Mouse (Mus musculus) heart, adult 2 months (tissue): ENCODE measurements around the gene Enkur. TPM values are rescaled to one million over a fixed set of nuclear protein-coding genes. Genes with fewer than 3 reads are reported as not detected.

ENCODE experiments used
- DNase-seq, 2 experiments: peaks; one replicate each; pipeline ENCODE4 v3.0.0; 2021
- H3K27ac ChIP-seq: fragments of 200-600 bp; 2 replicates; pipeline ENCODE4 v1.8.1; 2022
- H3K27me3 ChIP-seq: fragments of 200-500 bp; 2 replicates; pipeline ENCODE4 v1.6.1; 2012; ENCODE audit warnings: mild to moderate bottlenecking, low read length, inconsistent platforms, mixed read lengths; ENCODE audit not compliant: control insufficient read depth, insufficient read depth
- H3K36me3 ChIP-seq: fragments of 200-500 bp; 2 replicates; pipeline ENCODE4 v1.6.1; 2012; ENCODE audit warnings: low read length, inconsistent platforms; ENCODE audit not compliant: control insufficient read depth, insufficient read depth
- H3K4me1 ChIP-seq: fragments of 200-500 bp; 2 replicates; pipeline ENCODE4 v1.6.1; 2011; ENCODE audit warnings: low read length; ENCODE audit not compliant: control insufficient read depth, insufficient read depth
- H3K4me3 ChIP-seq: fragments of 200-600 bp; 2 replicates; pipeline ENCODE4 v1.8.1; 2022
- H3K79me2 ChIP-seq: fragments of 200-500 bp; replicated peaks from 2 replicates; pipeline ENCODE4 v1.6.1; 2012; ENCODE audit warnings: mild to moderate bottlenecking, inconsistent platforms, low read length, moderate library complexity, mixed read lengths; ENCODE audit not compliant: control insufficient read depth, insufficient read depth
- H3K9ac ChIP-seq: fragments of 200-500 bp; 2 replicates; pipeline ENCODE4 v1.6.1; 2012; ENCODE audit warnings: low read depth, mild to moderate bottlenecking, control low read depth, inconsistent platforms, low read length, mixed read lengths
- CTCF ChIP-seq: fragments of 200-600 bp; IDR thresholded peaks from 2 replicates; pipeline ENCODE4 v1.8.1; 2022; ENCODE audit warnings: antibody characterized with exemption, mild to moderate bottlenecking, moderate library complexity
- EP300 ChIP-seq: fragments of 200-500 bp; IDR thresholded peaks from 2 replicates; pipeline ENCODE4 v1.6.1; 2011; ENCODE audit warnings: low read depth, low read length, control low read depth; ENCODE audit not compliant: insufficient read depth
- POLR2A ChIP-seq: fragments of 200-500 bp; IDR thresholded peaks from 2 replicates; pipeline ENCODE4 v1.6.1; 2011; ENCODE audit warnings: mild to moderate bottlenecking, low read depth, low read length, control low read depth; ENCODE audit not compliant: insufficient read depth
- WGBS: fragments of 180-500 bp; shearing (Covaris S2); methylation state at CpG from one replicate; pipeline ENCODE4 v1.1.7; 2018; 5-methylcytosine and 5-hydroxymethylcytosine counted together
- intact Hi-C: fragments of 180-260 bp; cut with DNase I; formaldehyde crosslinking; loops from one replicate; pipeline ENCODE4 v1.15.1; 2025
- polyA plus RNA-seq: library from polyadenylated mRNA; depleted of rRNA; stranded (reverse); fragments of >200 nt; gene quantifications from 2 replicates; pipeline ENCODE4 v1.2.3, GENCODE M21; 2012
- total RNA-seq, 2 experiments: library from RNA; stranded (reverse); gene quantifications; 2 replicates each; pipeline ENCODE4 v1.2.3; 2021

Enkur gene
- total and polyA plus RNA-seq, 3 experiments, result 0.23 to 1.5 (median 1.1) TPM

DNA sequence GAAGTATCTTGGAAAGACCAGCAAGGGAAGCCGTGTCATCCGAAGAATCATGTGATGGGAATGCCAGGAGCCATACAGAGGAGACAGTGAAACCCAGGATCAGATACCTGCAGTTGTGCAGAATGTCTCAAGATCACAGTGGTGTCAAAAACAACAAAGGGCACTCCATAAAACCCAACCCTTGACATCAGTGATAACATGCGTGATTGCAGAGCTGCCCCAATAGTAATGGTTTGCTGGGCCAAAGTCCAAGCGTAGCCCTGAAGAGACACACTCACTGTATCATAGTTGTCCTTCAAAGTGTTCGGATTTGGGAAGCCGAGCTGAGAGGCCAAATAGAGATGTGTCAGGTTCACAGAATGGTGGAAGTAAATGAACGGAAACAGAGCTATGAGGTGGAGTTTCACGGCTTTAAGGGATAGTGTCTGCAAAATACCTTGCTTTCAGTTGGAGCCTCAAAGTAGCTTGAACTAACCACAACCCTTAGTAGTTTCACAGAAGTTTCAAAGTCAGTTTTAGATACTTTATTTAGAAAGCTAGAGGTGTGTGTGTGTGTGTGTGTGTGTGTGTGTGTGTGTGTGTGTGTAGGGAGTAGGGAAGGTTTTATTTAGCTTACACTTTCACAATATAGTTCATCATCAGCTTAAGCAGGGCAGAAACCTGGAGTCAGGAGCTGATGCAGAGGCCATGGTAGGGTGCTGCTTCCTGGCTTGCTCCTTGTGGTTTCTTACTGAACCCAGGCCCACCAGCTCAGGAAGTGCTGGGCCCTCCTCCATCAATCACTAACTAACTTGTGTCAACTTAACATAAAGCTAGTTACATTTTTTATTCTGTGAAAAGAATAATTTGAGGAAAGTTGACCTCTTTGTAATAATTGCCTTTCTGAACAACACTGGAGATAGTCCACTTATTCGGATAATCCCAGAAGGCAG is 17.6 kb upstream of the Enkur start:
- H3K27ac ChIP-seq, result no peak overlapping the region
- H3K4me3 ChIP-seq, result no peak overlapping the region
- no peaks in the 10 kb centered on the region for H3K4me1 ChIP-seq
- H3K36me3 ChIP-seq, result no peaks in the 10 kb centered on the region
- no peak overlapping the region for H3K9ac ChIP-seq
- H3K27me3 ChIP-seq, result no peaks in the 10 kb centered on the region
- TF ChIP-seq CTCF (no peak), POLR2A (no peak), EP300 (no peak)
- 88% methylated on average over 9 of the region's 9 CpGs for whole genome bisulfite sequencing
- intact Hi-C loops, result no loop called here
- DNase-seq, result no peak
- no peaks in the 10 kb centered on the region for H3K79me2 ChIP-seq

GRCm38 (mm10) chr2:21215284-21215683 is 10.1 kb upstream of the Enkur start:
- no peak for TF ChIP-seq EP300
- no peak for TF ChIP-seq POLR2A
- TF ChIP-seq CTCF, result no peak
- H3K9ac ChIP-seq, result no peak overlapping the region
- no peak overlapping the region for H3K27ac ChIP-seq
- WGBS, result 75% methylated on average over 2 of the region's 2 CpGs
- no peaks in the 10 kb centered on the region for H3K79me2 ChIP-seq
- H3K27me3 ChIP-seq, result no peaks in the 10 kb centered on the region
- H3K36me3 ChIP-seq, result no peaks in the 10 kb centered on the region
- intact Hi-C loops, result no loop called here
- no peak overlapping the region for H3K4me3 ChIP-seq
- no peaks in the 10 kb centered on the region for H3K4me1 ChIP-seq
- no peak for DNase-seq

DNA sequence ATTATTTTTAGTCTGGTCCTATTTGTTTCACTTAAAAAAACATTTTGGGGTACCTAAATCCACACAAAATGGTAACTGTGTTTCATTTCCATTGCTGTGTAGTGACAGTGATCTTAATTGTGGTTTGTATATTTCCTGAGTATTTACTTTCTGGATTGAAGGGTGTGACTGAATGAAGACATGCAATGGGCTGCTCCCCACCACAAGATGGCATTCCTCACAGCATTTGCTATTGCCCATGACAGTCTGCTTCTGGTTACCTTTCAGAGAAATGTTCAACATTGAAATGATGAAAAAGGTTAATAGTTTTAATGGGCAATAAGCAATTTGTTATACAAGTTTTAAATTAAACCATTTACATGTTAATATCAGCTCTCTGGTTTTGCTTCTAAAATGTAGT is 9.2 kb upstream of the Enkur start:
- Histone ChIP-seq H3K4me1 (no peaks in the 10 kb centered on the region), H3K27me3 (no peaks in the 10 kb centered on the region), H3K36me3 (no peaks in the 10 kb centered on the region), H3K4me3 (no peak overlapping the region), H3K27ac (no peak overlapping the region), H3K79me2 (no peaks in the 10 kb centered on the region), H3K9ac (no peak overlapping the region)
- TF ChIP-seq CTCF (peak; percentile 52), EP300 (no peak)
- intact Hi-C loops, result loop anchor here (5.0 kb wide), 1 partner anchor 48 kb away; no protein-coding TSS in a partner anchor
- no peak for DNase-seq

- Histone ChIP-seq H3K27me3 (no peaks in the 10 kb centered on the region), H3K27ac (no peak overlapping the region), H3K4me3 (no peak overlapping the region), H3K4me1 (no peaks in the 10 kb centered on the region), H3K36me3 (no peaks in the 10 kb centered on the region), H3K79me2 (no peaks in the 10 kb centered on the region), H3K9ac (no peak overlapping the region)
- DNase-seq, result no peak
- intact Hi-C loops, result loop anchor here (5.0 kb wide), 1 partner anchor 51 kb away; no protein-coding TSS in a partner anchor
- TF ChIP-seq EP300, result no peak
- TF ChIP-seq CTCF, result no peak
- TF ChIP-seq POLR2A, result no peak
- 63% methylated on average over 6 of the region's 6 CpGs for WGBS
Observed at GRCm38 (mm10) chr2:21211361-21211760, 6.2 kb upstream of the Enkur start.

GRCm38 (mm10) chr2:21206278-21206677 is 1.1 kb upstream of the Enkur start:
- Histone ChIP-seq H3K4me1 (peaks cover 3% of the 10 kb centered on the region), H3K27me3 (no peaks in the 10 kb centered on the region), H3K4me3 (peak overlapping the region; percentile 63), H3K27ac (peak overlapping the region; percentile 78), H3K79me2 (no peaks in the 10 kb centered on the region), H3K36me3 (no peaks in the 10 kb centered on the region), H3K9ac (peak overlapping the region; percentile 61)
- TF ChIP-seq EP300 (no peak), CTCF (no peak), POLR2A (no peak)
- intact Hi-C loops, result loop anchor here (10.0 kb wide), 1 partner anchor 1551 kb away; the partner anchor contains the start of gene Otud1
- DNase-seq, result no peak
- WGBS, result 45% methylated on average over 6 of the region's 6 CpGs

- DNase-seq, result no peak
- intact Hi-C loops, result loop anchor here (2.0 to 10.0 kb wide), 2 partner anchors 237 to 1551 kb away; partner anchors contain the start of genes Arhgap21 and Otud1
- WGBS, result under 1% methylated on average over 19 of the region's 19 CpGs
- no peaks in the 10 kb centered on the region for H3K36me3 ChIP-seq
- H3K9ac ChIP-seq, result peak overlapping the region; percentile 61
- TF ChIP-seq EP300, result no peak
- TF ChIP-seq CTCF, result peak; percentile 20; the same call in 1 of the 2 replicates
- TF ChIP-seq POLR2A, result no peak
- peak overlapping the region; percentile 63 for H3K4me3 ChIP-seq
- peaks cover 3% of the 10 kb centered on the region for H3K4me1 ChIP-seq
- H3K79me2 ChIP-seq, result no peaks in the 10 kb centered on the region
- no peaks in the 10 kb centered on the region for H3K27me3 ChIP-seq
- H3K27ac ChIP-seq, result peak overlapping the region; percentile 78
Observed at GRCm38 (mm10) chr2:21205831-21206159, 630 bp upstream of the Enkur start.
